Mouse (Mus musculus): ENCODE results near the gene Fam43a. TPM values are rescaled to one million over a fixed set of nuclear protein-coding genes. Genes with fewer than 3 reads are reported as not detected.

The Fam43a gene
- total RNA-seq, 2 experiments from 2014 or later: 17.1 to 18.0 TPM

DNA sequence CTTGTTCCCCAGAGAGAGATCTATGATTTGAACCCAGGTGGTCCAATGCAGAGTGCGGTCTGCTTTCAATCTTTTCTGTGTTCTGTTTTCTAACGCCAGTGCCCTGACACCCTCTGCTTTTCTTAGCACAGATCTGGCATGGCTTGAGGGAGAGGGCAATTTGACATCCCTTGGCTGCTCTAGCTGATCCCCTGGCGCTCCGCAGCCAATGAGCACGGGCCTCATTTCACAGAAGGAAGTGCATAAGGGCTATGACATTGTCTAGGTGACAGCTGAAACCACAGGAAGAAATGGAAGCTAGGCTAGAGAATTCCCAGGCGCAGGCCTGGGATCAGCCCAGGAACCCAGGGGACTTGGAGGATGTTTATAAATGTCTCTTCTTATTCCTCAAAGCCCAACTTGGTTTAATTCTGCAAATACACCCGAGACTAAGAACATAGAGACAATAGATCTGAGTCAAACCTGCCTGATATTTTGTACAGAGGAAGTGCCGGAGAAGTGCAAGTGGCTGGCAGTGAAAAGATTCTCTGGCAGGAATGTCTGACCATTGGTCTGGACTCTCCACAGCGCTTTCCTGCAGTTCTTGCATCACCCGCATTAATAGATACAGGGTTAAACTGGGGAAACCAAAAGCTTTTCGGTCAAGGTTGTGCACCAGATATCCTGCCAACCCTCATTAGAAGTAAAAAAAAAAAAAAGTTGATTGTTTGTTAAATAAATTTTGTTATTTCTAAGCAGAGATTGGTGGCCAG, 28.2 kb downstream of the Fam43a start:
- no peak for DNase-seq (ENCODE audit: low spot score in 2 of 2)

DNA sequence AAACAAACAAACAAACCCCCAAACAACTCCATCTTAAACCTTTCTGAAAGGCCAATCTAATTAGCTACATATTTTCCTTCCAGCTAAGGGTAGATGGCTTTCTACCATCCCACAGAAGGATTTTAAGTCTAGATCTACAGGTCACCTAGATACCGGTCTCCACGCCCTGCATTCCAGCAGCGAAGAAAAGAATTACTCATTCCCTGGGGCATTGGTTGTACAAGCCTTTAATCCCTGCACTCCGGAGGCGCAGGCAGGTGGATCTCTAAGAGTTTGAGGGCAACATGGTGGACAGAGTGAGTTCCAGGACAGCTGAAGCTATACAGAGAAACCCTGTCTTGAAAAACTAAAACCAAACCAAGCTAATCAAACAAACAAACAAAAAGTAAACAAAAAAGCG, 28.9 kb downstream of the Fam43a start:
- no peak for DNase-seq (ENCODE audit: low spot score in 2 of 2)

- no peak for DNase-seq (ENCODE audit: low spot score in 2 of 2)
Observed at GRCm38 (mm10) chr16:30629509-30629908, 30.0 kb downstream of the Fam43a start.

DNA sequence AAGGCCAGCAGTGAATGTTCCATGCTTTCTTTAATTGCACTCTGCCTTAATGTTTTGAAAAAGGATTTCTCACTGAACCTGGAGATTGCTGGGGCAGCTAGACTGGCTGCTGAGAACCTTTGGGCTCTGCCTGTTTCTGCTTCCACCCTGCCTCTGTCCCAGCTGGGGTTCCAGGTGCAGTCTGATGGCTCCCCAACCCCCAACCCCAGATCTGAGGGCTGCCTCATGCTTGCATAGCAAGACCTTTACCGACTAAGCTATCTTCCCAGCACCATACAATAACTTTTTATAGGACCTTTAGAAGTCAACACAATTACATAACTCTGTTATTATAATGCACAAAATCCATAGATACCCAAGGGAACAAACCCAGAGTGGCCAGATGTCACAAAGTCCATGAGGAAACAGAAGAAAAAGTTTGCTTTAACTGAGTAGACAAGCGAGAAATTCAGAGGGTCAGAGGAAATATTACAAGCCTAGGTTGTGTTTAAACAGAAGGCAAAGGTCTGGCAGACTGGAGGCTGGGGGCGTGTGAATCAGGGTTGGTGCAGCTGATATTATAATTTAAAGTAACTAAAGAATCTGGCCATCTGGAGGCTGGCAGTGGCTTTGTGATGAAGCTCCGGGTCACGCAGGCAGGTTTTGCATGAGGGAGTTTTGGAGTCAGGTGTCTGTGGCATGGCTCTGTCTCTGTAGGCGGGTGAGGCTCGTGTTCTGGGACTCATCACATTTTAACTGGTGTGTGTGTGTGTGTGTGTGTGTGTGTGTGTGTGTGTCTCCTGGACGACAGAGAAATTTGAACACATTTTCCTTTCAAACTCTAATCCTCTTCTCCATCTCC, 34.6 kb downstream of the Fam43a start:
- no peak for DNase-seq (ENCODE audit: low spot score in 2 of 2)

DNA sequence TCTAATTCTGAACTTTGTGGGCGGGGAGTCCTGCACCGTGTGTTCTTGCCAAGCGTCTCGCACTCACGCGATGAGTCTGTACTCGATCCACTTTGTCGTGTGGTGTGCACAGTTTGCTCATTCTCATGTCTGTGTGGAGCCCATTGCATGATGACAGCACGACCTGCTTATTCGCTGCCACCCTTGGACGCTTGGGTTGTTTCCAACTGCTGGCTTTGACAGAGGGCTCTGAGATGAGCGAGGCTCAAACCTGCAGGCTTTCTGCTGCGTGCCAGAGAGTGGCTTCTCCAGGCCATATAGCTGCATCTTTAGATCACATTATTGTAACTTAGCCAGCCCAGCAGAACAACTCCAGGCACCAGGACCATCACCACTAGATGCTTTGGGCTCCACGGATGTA, 39.1 kb downstream of the Fam43a start:
- DNase-seq (ENCODE audit: low spot score in 2 of 2): no peak

DNA sequence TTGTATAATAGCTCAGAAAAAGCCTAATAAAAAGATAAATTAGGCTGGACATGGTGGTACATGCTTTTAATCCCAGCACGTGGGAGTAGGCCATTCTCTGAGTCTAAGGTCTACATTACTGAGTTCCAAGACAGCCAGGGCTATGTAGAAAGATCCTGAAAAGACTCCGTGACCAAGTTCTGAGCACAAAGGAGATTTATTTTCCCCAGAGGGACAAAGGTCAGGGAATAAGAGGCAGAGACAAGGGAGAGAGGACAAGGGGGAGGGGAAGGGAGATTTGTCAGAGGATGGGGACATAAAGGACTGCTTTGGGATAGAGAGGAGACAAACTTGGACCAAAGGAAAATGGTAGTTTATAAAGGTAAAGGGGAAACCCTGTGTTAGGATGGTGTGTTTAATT, 41.1 kb downstream of the Fam43a start:
- DNase-seq (ENCODE audit: low spot score in 2 of 2): no peak

GRCm38 (mm10) chr16:30641408-30641807, 41.9 kb downstream of the Fam43a start:
- DNase-seq (ENCODE audit: low spot score in 2 of 2): no peak

DNA sequence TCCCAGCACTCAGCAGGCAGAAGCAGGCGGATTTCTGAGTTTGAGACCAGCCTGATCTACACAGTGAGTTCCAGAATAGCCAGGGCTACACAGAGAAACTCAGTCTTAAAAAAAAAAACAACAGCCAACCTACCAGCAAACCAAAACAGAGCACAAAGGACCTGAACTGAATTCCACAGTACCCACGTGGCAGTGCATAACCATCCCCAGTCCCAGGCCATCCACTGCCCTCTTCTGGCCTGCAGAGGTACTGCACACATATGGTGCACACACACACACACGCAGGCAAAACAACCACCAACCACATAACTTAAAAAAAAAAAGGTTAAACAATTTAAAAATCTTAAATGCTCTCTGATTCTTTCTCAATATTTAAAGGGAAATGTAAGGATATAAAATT, 42.7 kb downstream of the Fam43a start:
- DNase-seq (ENCODE audit: low spot score in 2 of 2): no peak

GRCm38 (mm10) chr16:30644981-30645380, 45.5 kb downstream of the Fam43a start:
- no peak for DNase-seq (ENCODE audit: low spot score in 2 of 2)

- no peak for DNase-seq (ENCODE audit: low spot score in 2 of 2)
Observed at GRCm38 (mm10) chr16:30645841-30646558, 46.5 kb downstream of the Fam43a start.

DNA sequence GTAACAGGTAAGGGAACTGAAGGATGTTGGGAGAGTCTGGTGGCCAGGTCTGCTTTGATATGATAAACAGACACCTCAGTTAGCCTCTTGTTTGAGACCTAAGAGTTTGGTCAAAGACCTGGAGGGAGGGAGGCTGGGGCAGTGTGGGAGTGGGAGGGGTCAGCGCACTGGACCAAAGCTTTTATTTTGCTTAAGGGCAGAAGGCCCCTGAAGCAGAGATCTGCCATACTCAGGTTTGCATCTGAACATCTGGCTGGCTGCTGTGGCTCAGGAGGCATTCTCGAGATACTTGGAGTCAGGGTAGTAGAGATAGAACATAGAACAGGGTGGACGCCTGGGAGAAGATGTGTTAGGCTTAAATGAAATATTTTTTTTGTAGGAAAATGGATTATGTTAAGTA, 47.3 kb downstream of the Fam43a start:
- no peak for DNase-seq (ENCODE audit: low spot score in 2 of 2)

GRCm38 (mm10) chr16:30651292-30651691, 51.8 kb downstream of the Fam43a start:
- no peak for DNase-seq (ENCODE audit: low spot score in 2 of 2)

Other genes with a start within 250 kb of the Fam43a start
- gene Atp13a3, start 193.7 kb upstream of the Fam43a start, total RNA-seq (2021): 10 to 100 TPM; 71.3 to 76.2 TPM
- gene Tmem44, start 48.9 kb upstream of the Fam43a start, total RNA-seq (2021): 10 to 100 TPM; 60.4 to 64.9 TPM
- gene Lsg1, start 12.1 kb upstream of the Fam43a start, total RNA-seq (2021): 10 to 100 TPM; 18.3 to 21.1 TPM

Measured in left cerebral cortex, adult 18-20 months (tissue).